Mouse (Mus musculus): ENCODE data around the gene Wnt5b. TPM values are rescaled to one million over a fixed set of nuclear protein-coding genes. Genes with fewer than 3 reads are reported as not detected.

The Wnt5b gene
- polyA plus RNA-seq, 1 experiment from 2014 or later: not detected

- WGBS (ENCODE audit: missing documents): 91% methylated on average over 7 of the region's 7 CpGs
Measured at GRCm38 (mm10) chr6:119558855-119559254, 14.7 kb upstream of the Wnt5b start.

GRCm38 (mm10) chr6:119554439-119554838 lies 10.3 kb upstream of the Wnt5b start:
- Histone ChIP-seq H3K79me2 (ENCODE audit: inconsistent target) (no peaks in the 10 kb centered on the region), H3K27ac (no peak overlapping the region), H3K4me3 (ENCODE audit: inconsistent target) (no peak overlapping the region), H3K36me3 (ENCODE audit: inconsistent target) (no peaks in the 10 kb centered on the region)
- 85% methylated on average over 8 of the region's 8 CpGs for WGBS (ENCODE audit: missing documents)

More at GRCm38 (mm10) chr6:119558855-119559254, 14.7 kb upstream of the Wnt5b start:
- no peak overlapping the region for H3K4me3 ChIP-seq (ENCODE audit: inconsistent target)
- no peaks in the 10 kb centered on the region for H3K79me2 ChIP-seq (ENCODE audit: inconsistent target)
- no peaks in the 10 kb centered on the region for H3K36me3 ChIP-seq (ENCODE audit: inconsistent target)
- no peak overlapping the region for H3K27ac ChIP-seq

- 3% methylated on average over 13 of the region's 14 CpGs for WGBS (ENCODE audit: missing documents)
- H3K4me3 ChIP-seq (ENCODE audit: inconsistent target): no peak overlapping the region
Measured at GRCm38 (mm10) chr6:119544518-119544864, 344 bp upstream of the Wnt5b start.

GRCm38 (mm10) chr6:119543456-119543802 lies 718 bp downstream of the Wnt5b start:
- 2% methylated on average over 30 of the region's 30 CpGs for WGBS (ENCODE audit: missing documents)
- Histone ChIP-seq H3K27ac (no peak overlapping the region), H3K36me3 (ENCODE audit: inconsistent target) (no peaks in the 10 kb centered on the region), H3K79me2 (ENCODE audit: inconsistent target) (no peaks in the 10 kb centered on the region), H3K4me3 (ENCODE audit: inconsistent target) (no peak overlapping the region)

More at GRCm38 (mm10) chr6:119544518-119544864, 344 bp upstream of the Wnt5b start:
- no peaks in the 10 kb centered on the region for H3K36me3 ChIP-seq (ENCODE audit: inconsistent target)
- H3K27ac ChIP-seq: no peak overlapping the region
- H3K79me2 ChIP-seq (ENCODE audit: inconsistent target): no peaks in the 10 kb centered on the region

GRCm38 (mm10) chr6:119535867-119536266 lies 8.3 kb downstream of the Wnt5b start:
- no peaks in the 10 kb centered on the region for H3K36me3 ChIP-seq (ENCODE audit: inconsistent target)
- no peaks in the 10 kb centered on the region for H3K79me2 ChIP-seq (ENCODE audit: inconsistent target)
- no peak overlapping the region for H3K4me3 ChIP-seq (ENCODE audit: inconsistent target)
- 86% methylated on average over 12 of the region's 12 CpGs for WGBS (ENCODE audit: missing documents)
- no peak overlapping the region for H3K27ac ChIP-seq

GRCm38 (mm10) chr6:119533170-119533709 lies 10.9 kb downstream of the Wnt5b start:
- Histone ChIP-seq H3K79me2 (ENCODE audit: inconsistent target) (no peaks in the 10 kb centered on the region), H3K36me3 (ENCODE audit: inconsistent target) (no peaks in the 10 kb centered on the region), H3K27ac (no peak overlapping the region), H3K4me3 (ENCODE audit: inconsistent target) (no peak overlapping the region)
- WGBS (ENCODE audit: missing documents): 85% methylated on average over 9 of the region's 9 CpGs

GRCm38 (mm10) chr6:119529659-119530058 lies 14.5 kb downstream of the Wnt5b start:
- WGBS (ENCODE audit: missing documents): 28% methylated on average over 3 of the region's 3 CpGs
- Histone ChIP-seq H3K27ac (no peak overlapping the region), H3K79me2 (ENCODE audit: inconsistent target) (no peaks in the 10 kb centered on the region), H3K36me3 (ENCODE audit: inconsistent target) (no peaks in the 10 kb centered on the region), H3K4me3 (ENCODE audit: inconsistent target) (no peak overlapping the region)

- no peaks in the 10 kb centered on the region for H3K36me3 ChIP-seq (ENCODE audit: inconsistent target)
- 83% methylated on average over 5 of the region's 5 CpGs for WGBS (ENCODE audit: missing documents)
- no peaks in the 10 kb centered on the region for H3K79me2 ChIP-seq (ENCODE audit: inconsistent target)
- no peak overlapping the region for H3K4me3 ChIP-seq (ENCODE audit: inconsistent target)
- no peak overlapping the region for H3K27ac ChIP-seq
Measured at GRCm38 (mm10) chr6:119526498-119526897, 17.6 kb downstream of the Wnt5b start.

- Histone ChIP-seq H3K27ac (no peak overlapping the region), H3K79me2 (ENCODE audit: inconsistent target) (no peaks in the 10 kb centered on the region), H3K4me3 (ENCODE audit: inconsistent target) (no peak overlapping the region), H3K36me3 (ENCODE audit: inconsistent target) (no peaks in the 10 kb centered on the region)
- 3% methylated on average over 3 of the region's 3 CpGs for WGBS (ENCODE audit: missing documents)
Measured at GRCm38 (mm10) chr6:119521931-119522391, 22.2 kb downstream of the Wnt5b start.

- Histone ChIP-seq H3K4me3 (ENCODE audit: inconsistent target) (no peak overlapping the region), H3K27ac (no peak overlapping the region), H3K36me3 (ENCODE audit: inconsistent target) (no peaks in the 10 kb centered on the region), H3K79me2 (ENCODE audit: inconsistent target) (no peaks in the 10 kb centered on the region)
- WGBS (ENCODE audit: missing documents): 12% methylated on average over 3 of the region's 3 CpGs
Measured at GRCm38 (mm10) chr6:119521482-119521900, 22.7 kb downstream of the Wnt5b start.

GRCm38 (mm10) chr6:119520731-119521130 lies 23.4 kb downstream of the Wnt5b start:
- Histone ChIP-seq H3K36me3 (ENCODE audit: inconsistent target) (no peaks in the 10 kb centered on the region), H3K79me2 (ENCODE audit: inconsistent target) (no peaks in the 10 kb centered on the region), H3K27ac (no peak overlapping the region), H3K4me3 (ENCODE audit: inconsistent target) (no peak overlapping the region)
- WGBS (ENCODE audit: missing documents): 45% methylated on average over 7 of the region's 9 CpGs

- no peak overlapping the region for H3K27ac ChIP-seq
Measured at GRCm38 (mm10) chr6:119514085-119514484, 30.1 kb downstream of the Wnt5b start.

GRCm38 (mm10) chr6:119513452-119513851 lies 30.7 kb downstream of the Wnt5b start:
- Histone ChIP-seq H3K36me3 (ENCODE audit: inconsistent target) (no peaks in the 10 kb centered on the region), H3K4me3 (ENCODE audit: inconsistent target) (no peak overlapping the region), H3K79me2 (ENCODE audit: inconsistent target) (no peaks in the 10 kb centered on the region), H3K27ac (no peak overlapping the region)
- 93% methylated on average over 5 of the region's 5 CpGs for WGBS (ENCODE audit: missing documents)

More at GRCm38 (mm10) chr6:119514085-119514484, 30.1 kb downstream of the Wnt5b start:
- no peaks in the 10 kb centered on the region for H3K79me2 ChIP-seq (ENCODE audit: inconsistent target)
- no peaks in the 10 kb centered on the region for H3K36me3 ChIP-seq (ENCODE audit: inconsistent target)
- H3K4me3 ChIP-seq (ENCODE audit: inconsistent target): no peak overlapping the region
- 94% methylated on average over 7 of the region's 7 CpGs for WGBS (ENCODE audit: missing documents)

- Histone ChIP-seq H3K36me3 (ENCODE audit: inconsistent target) (no peaks in the 10 kb centered on the region), H3K4me3 (ENCODE audit: inconsistent target) (no peak overlapping the region), H3K27ac (no peak overlapping the region), H3K79me2 (ENCODE audit: inconsistent target) (no peaks in the 10 kb centered on the region)
- WGBS (ENCODE audit: missing documents): 57% methylated on average over 11 of the region's 11 CpGs
Measured at GRCm38 (mm10) chr6:119512701-119513100, 31.4 kb downstream of the Wnt5b start.

GRCm38 (mm10) chr6:119509437-119510037 lies 34.6 kb downstream of the Wnt5b start:
- WGBS (ENCODE audit: missing documents): 96% methylated on average over 13 of the region's 13 CpGs
- H3K4me3 ChIP-seq (ENCODE audit: inconsistent target): no peak overlapping the region
- H3K79me2 ChIP-seq (ENCODE audit: inconsistent target): no peaks in the 10 kb centered on the region
- no peak overlapping the region for H3K27ac ChIP-seq
- H3K36me3 ChIP-seq (ENCODE audit: inconsistent target): no peaks in the 10 kb centered on the region

All from macrophage (primary cell).